In genomic region chr1:126726400-126727055, GRCm38 (mm10) we compare ENCODE assay signal across 7 mouse cellular contexts.
DNase-seq lines count a peak whose midpoint lies in the region; ATAC-seq and TF ChIP-seq lines count a peak whose summit lies in the region.

No protein-coding gene starts in this region.

- H3K27ac ChIP-seq in midbrain, embryonic 14.5 days (replicated peaks; ENCODE audit: low read depth, low read length) = no peak overlapping the region
- H3K27ac ChIP-seq in midbrain, embryonic 11.5 days (ENCODE audit: low read depth, low read length) = no peak overlapping the region
- no peak overlapping the region for H3K27ac ChIP-seq in cerebellum, adult 2 months (ENCODE audit: insufficient read depth, low read length)
- H3K27ac ChIP-seq in forebrain, postnatal 0 days (ENCODE audit: low read depth, low read length) = no peak overlapping the region

- no peak overlapping the region for H3K9ac ChIP-seq in midbrain, embryonic 14.5 days (replicated peaks; ENCODE audit: low read length)
- no peak overlapping the region for H3K9ac ChIP-seq in midbrain, embryonic 11.5 days (ENCODE audit: low read length)
- H3K9ac ChIP-seq in forebrain, postnatal 0 days = no peak overlapping the region

- peak; percentile 81 for DNase-seq in midbrain, embryonic 14.5 days
- no peak for DNase-seq in midbrain, embryonic 11.5 days (ENCODE audit: low spot score, missing footprints)
- peak in 1 of 2 experiments; percentile 16 for DNase-seq in cerebellum, adult 2 months
- peak; percentile 73 for DNase-seq in forebrain, postnatal 0 days
- peak; percentile 39 for DNase-seq in lung, postnatal 14 days
- DNase-seq in urinary bladder, adult 18-20 months (ENCODE audit: low spot score in 2 of 2) = no peak
- no peak for DNase-seq in gastrocnemius, postnatal 25 days

- H3K4me3 ChIP-seq in midbrain, embryonic 14.5 days (replicated peaks; ENCODE audit: low read depth, low read length) = no peak overlapping the region
- H3K4me3 ChIP-seq in midbrain, embryonic 11.5 days (ENCODE audit: low read depth, low read length) = no peak overlapping the region
- H3K4me3 ChIP-seq in cerebellum, adult 2 months (replicated peaks; ENCODE audit: insufficient read depth, low read depth, low read length) = no peak overlapping the region
- H3K4me3 ChIP-seq in forebrain, postnatal 0 days (ENCODE audit: low read depth, low read length) = no peak overlapping the region

- H3K9me3 ChIP-seq in midbrain, embryonic 14.5 days (ENCODE audit: control insufficient read depth, low read length) = no peaks in the 10 kb centered on the region
- no peaks in the 10 kb centered on the region for H3K9me3 ChIP-seq in midbrain, embryonic 11.5 days (ENCODE audit: control insufficient read depth, low read length)
- no peaks in the 10 kb centered on the region for H3K9me3 ChIP-seq in forebrain, postnatal 0 days (ENCODE audit: low read length)

- no peak overlapping the region for H3K4me2 ChIP-seq in midbrain, embryonic 14.5 days (ENCODE audit: low read length)
- no peak overlapping the region for H3K4me2 ChIP-seq in midbrain, embryonic 11.5 days
- no peak overlapping the region for H3K4me2 ChIP-seq in forebrain, postnatal 0 days (ENCODE audit: low read depth)

- peak; percentile 39; the same call in 1 of the 2 replicates for TF ChIP-seq CTCF in cerebellum, adult 2 months (IDR thresholded peaks at IDR 0.05; ENCODE audit: borderline replicate concordance, insufficient read depth, low read depth, low read length)
- peak; percentile 74 for TF ChIP-seq CTCF in forebrain, postnatal 0 days (IDR thresholded peaks at IDR 0.05; ENCODE audit: low read depth)

- H3K4me1 ChIP-seq in midbrain, embryonic 14.5 days (ENCODE audit: control insufficient read depth, insufficient read depth, low read length) = peaks cover 5% of the 10 kb centered on the region; the same call in 1 of the 2 replicates
- H3K4me1 ChIP-seq in midbrain, embryonic 11.5 days (ENCODE audit: control insufficient read depth, insufficient read depth, low read length) = peaks cover 6% of the 10 kb centered on the region; the same call in 1 of the 2 replicates
- no peaks in the 10 kb centered on the region for H3K4me1 ChIP-seq in cerebellum, adult 2 months (ENCODE audit: control insufficient read depth, insufficient read depth, low read length)
- 0 out of 2 replicates have a peak, but pooled peaks cover 3% of the 10 kb centered on the region for H3K4me1 ChIP-seq in forebrain, postnatal 0 days (ENCODE audit: insufficient read depth)

- H3K36me3 ChIP-seq in midbrain, embryonic 14.5 days (ENCODE audit: control insufficient read depth, insufficient read depth, low read length) = no peaks in the 10 kb centered on the region
- no peaks in the 10 kb centered on the region for H3K36me3 ChIP-seq in midbrain, embryonic 11.5 days (ENCODE audit: control insufficient read depth, insufficient read depth, low read length)
- H3K36me3 ChIP-seq in forebrain, postnatal 0 days (ENCODE audit: insufficient read depth) = no peaks in the 10 kb centered on the region

- TF ChIP-seq POLR2A in cerebellum, adult 2 months (IDR thresholded peaks at IDR 0.05; ENCODE audit: borderline replicate concordance, insufficient read depth, low read length) = no peak

- WGBS in midbrain, embryonic 14.5 days = 53% methylated on average over 6 of the region's 6 CpGs
- WGBS in midbrain, embryonic 11.5 days = 68% methylated on average over 6 of the region's 6 CpGs
- WGBS in cerebellum, adult 2 months = 63% methylated on average over 6 of the region's 6 CpGs
- 27% methylated on average over 6 of the region's 6 CpGs for WGBS in forebrain, postnatal 0 days

- no peak for ATAC-seq in midbrain, embryonic 14.5 days (ENCODE audit: low FRiP score, low TSS enrichment)
- ATAC-seq in midbrain, embryonic 11.5 days (ENCODE audit: low FRiP score) = no peak
- peak; percentile 78 for ATAC-seq in forebrain, postnatal 0 days

- no peaks in the 10 kb centered on the region for H3K27me3 ChIP-seq in midbrain, embryonic 14.5 days (ENCODE audit: control insufficient read depth, insufficient read depth, low read length)
- no peaks in the 10 kb centered on the region for H3K27me3 ChIP-seq in midbrain, embryonic 11.5 days (ENCODE audit: control insufficient read depth, insufficient read depth, low read length)
- no peaks in the 10 kb centered on the region; the same call in 1 of the 2 replicates for H3K27me3 ChIP-seq in cerebellum, adult 2 months (ENCODE audit: control insufficient read depth, insufficient read depth, low read length)
- H3K27me3 ChIP-seq in forebrain, postnatal 0 days (ENCODE audit: insufficient read depth, low read length) = no peaks in the 10 kb centered on the region

Comparison
In these comparisons a context has a peak if more than half of its experiments do, and no peak if none do; other contexts are left out.
1. DNase-seq: peak in midbrain, embryonic 14.5 days (single experiment), forebrain, postnatal 0 days (single experiment) and lung, postnatal 14 days (single experiment); none in midbrain, embryonic 11.5 days (single experiment), urinary bladder, adult 18-20 months (0 of 2) and gastrocnemius, postnatal 25 days (single experiment).